Mouse (Mus musculus) heart, embryonic 12.5 days (tissue): Measurements from ENCODE around the gene Casp8. TPM values are rescaled to one million over a fixed set of nuclear protein-coding genes. Genes with fewer than 3 reads are reported as not detected.

Experiments
- ATAC-seq: fragments of 200-750 bp; cut with Nextera tagmentation; 2 replicates; pipeline ENCODE4 v1.8.0; 2017; ENCODE audit warnings: moderate TSS enrichment, moderate library complexity; ENCODE audit not compliant: insufficient number of reproducible peaks, low FRiP score
- H3K27ac ChIP-seq: fragments of 300-500 bp; sonication (generic); 2 replicates; pipeline ENCODE4 v1.5.1; 2016; ENCODE audit warnings: mild to moderate bottlenecking, moderate library complexity; ENCODE audit not compliant: poor library complexity, severe bottlenecking
- H3K27me3 ChIP-seq: fragments of 300-500 bp; sonication (generic); replicated peaks from 2 replicates; pipeline ENCODE4 v1.6.1; 2016; ENCODE audit warnings: mild to moderate bottlenecking, moderate library complexity
- H3K36me3 ChIP-seq: fragments of 300-500 bp; sonication (generic); 2 replicates; pipeline ENCODE4 v1.6.1; 2016; ENCODE audit warnings: mild to moderate bottlenecking, moderate library complexity
- H3K4me1 ChIP-seq: fragments of 300-500 bp; sonication (generic); replicated peaks from 2 replicates; pipeline ENCODE4 v1.6.1; 2016; ENCODE audit warnings: mild to moderate bottlenecking
- H3K4me2 ChIP-seq: fragments of 300-500 bp; sonication (generic); 2 replicates; pipeline ENCODE4 v1.6.1; 2016; ENCODE audit warnings: mild to moderate bottlenecking, moderate library complexity
- H3K4me3 ChIP-seq: fragments of 300-500 bp; sonication (generic); 2 replicates; pipeline ENCODE4 v1.5.1; 2016; ENCODE audit warnings: mild to moderate bottlenecking
- H3K9ac ChIP-seq: fragments of 300-500 bp; sonication (generic); 2 replicates; pipeline ENCODE4 v1.6.1; 2016; ENCODE audit warnings: mild to moderate bottlenecking, moderate library complexity
- H3K9me3 ChIP-seq: fragments of 300-500 bp; sonication (generic); replicated peaks from 2 replicates; pipeline ENCODE4 v1.6.1; 2016; ENCODE audit warnings: mild to moderate bottlenecking, moderate library complexity
- WGBS: fragments of 180-500 bp; shearing (Covaris S2); methylation state at CpG from one replicate; pipeline ENCODE4 v1.1.7; 2016; 5-methylcytosine and 5-hydroxymethylcytosine counted together
- polyA plus RNA-seq: library from polyadenylated mRNA; unstranded; fragments of >200 nt; fragmentation: Nextera tagmentation; extraction: Ambion mirVana; gene quantifications from 2 replicates; pipeline ENCODE4 v1.2.1, GENCODE M21; 2016

Gene Casp8
- polyA plus RNA-seq, 1 experiment from 2014 or later, result 20.3 TPM

DNA sequence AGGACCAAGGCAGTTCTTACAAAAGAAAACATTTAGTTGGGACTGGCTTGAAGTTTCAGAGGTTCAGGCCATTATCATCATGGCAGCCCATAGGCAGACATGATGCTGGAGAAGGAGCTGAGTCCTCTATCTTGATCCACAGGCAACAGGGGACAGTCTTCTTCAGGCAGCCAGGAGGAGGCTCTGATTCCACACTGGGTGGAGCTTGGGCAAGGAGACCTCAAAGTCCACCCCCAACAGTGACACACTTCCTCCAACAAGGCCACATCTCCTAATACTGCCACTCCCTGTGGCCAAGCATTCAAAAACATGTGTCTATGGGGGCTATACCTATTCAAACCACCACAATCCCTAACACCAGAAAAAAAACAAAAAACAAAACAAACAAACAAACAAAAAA lies 21.9 kb upstream of the Casp8 start:
- H3K4me2 ChIP-seq, result no peak overlapping the region
- no peaks in the 10 kb centered on the region for H3K36me3 ChIP-seq
- ATAC-seq, result no peak
- H3K27me3 ChIP-seq, result no peaks in the 10 kb centered on the region
- H3K4me3 ChIP-seq, result no peak overlapping the region
- H3K9me3 ChIP-seq, result 0 out of 2 replicates have a peak, but pooled peaks cover 3% of the 10 kb centered on the region
- H3K4me1 ChIP-seq, result no peaks in the 10 kb centered on the region
- no peak overlapping the region for H3K9ac ChIP-seq
- H3K27ac ChIP-seq, result no peak overlapping the region

DNA sequence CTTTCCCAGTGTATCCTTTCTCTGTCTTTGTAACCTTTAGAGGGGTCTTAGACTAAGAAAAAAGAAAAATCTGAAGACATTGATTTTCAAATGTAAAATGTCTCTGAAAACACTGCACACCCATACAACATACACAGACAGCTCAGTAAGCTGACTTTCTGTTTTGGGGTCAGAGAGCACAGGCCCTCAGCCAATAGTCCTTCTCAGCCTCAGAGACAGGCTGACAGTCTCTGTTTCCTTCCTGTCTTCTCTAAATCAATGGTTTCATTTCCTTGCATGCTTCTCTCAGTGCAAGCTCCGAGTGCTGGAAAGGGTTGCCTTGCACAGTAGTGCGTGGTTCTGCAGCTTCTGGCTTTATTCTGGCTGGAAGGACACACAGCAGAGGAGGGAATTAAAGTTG lies 21.3 kb upstream of the Casp8 start:
- 63% methylated on average over 2 of the region's 2 CpGs for WGBS
- no peaks in the 10 kb centered on the region for H3K36me3 ChIP-seq

DNA sequence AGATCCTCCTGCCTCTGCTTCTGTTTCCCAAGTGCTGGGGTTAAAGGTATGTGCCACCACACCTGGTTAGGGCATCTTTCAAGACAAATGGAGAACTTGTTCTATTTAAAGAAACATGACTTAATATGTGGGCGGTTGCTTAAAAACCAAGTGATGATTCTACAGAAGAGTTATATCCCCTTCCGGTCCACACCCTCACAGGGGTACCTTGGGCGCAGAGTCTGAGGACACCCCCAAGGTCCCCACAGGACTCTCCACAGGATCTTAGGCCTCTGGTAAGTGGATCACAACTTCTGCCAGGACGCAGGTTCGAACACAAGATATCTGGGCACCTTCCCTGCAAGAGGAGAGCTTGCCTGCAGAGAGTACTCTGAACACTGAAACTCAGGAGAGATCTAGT lies 19.8 kb upstream of the Casp8 start:
- H3K27ac ChIP-seq, result no peak overlapping the region
- no peaks in the 10 kb centered on the region for H3K36me3 ChIP-seq
- H3K4me1 ChIP-seq, result no peaks in the 10 kb centered on the region
- H3K9me3 ChIP-seq, result 0 out of 2 replicates have a peak, but pooled peaks cover 3% of the 10 kb centered on the region
- no peak overlapping the region for H3K4me3 ChIP-seq
- no peak overlapping the region for H3K9ac ChIP-seq
- no peaks in the 10 kb centered on the region for H3K27me3 ChIP-seq
- 91% methylated on average over 5 of the region's 5 CpGs for WGBS
- no peak for ATAC-seq
- no peak overlapping the region for H3K4me2 ChIP-seq

More for the DNA sequence above, 21.3 kb upstream of the Casp8 start:
- Histone ChIP-seq H3K9ac (no peak overlapping the region), H3K4me1 (no peaks in the 10 kb centered on the region), H3K27ac (no peak overlapping the region), H3K4me3 (no peak overlapping the region), H3K4me2 (no peak overlapping the region), H3K27me3 (no peaks in the 10 kb centered on the region), H3K9me3 (0 out of 2 replicates have a peak, but pooled peaks cover 3% of the 10 kb centered on the region)
- no peak for ATAC-seq

DNA sequence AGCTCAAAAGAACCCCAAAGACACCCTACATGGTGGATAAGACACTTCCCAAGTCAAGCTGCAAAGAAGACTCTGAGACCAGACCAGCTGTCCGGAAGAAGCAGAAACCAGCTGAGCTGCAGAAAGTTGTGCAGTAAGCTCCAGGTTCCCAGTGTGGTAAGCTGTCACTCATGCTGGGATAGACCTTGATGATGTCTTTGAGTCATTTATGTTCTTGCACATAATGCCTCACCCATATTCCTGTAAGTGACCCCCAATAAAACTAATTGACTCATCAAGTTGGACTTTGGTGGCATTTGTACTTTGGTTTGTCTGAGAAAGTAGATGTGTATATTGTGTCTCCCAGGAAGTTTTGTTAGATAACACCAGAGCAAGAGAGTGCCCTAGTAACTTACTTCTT lies 17.6 kb upstream of the Casp8 start:
- Histone ChIP-seq H3K36me3 (no peaks in the 10 kb centered on the region), H3K4me3 (no peak overlapping the region), H3K27me3 (no peaks in the 10 kb centered on the region), H3K27ac (no peak overlapping the region), H3K4me1 (no peaks in the 10 kb centered on the region), H3K9me3 (0 out of 2 replicates have a peak, but pooled peaks cover 3% of the 10 kb centered on the region), H3K4me2 (no peak overlapping the region), H3K9ac (no peak overlapping the region)
- WGBS, result 90% methylated on average over 1 of the region's 1 CpGs
- ATAC-seq, result no peak

DNA sequence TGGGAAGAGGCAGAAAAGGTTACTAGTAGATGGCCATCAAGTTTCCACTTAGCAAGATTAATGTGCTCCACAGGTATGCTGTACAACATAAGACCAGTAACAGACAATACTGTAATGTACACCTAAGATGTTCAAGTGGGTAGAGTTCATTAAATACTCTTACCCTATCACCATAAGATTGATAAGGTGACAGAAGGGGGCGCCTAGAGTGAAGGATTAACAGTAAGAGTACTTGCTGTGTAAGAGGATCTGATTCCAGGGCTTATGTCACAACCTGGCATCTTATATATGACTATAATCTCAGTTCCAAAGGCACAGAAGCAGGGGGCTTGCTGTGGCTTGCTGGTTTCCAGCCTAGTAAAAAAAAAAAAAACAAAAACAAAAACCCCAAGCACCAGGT lies 16.9 kb upstream of the Casp8 start:
- H3K27ac ChIP-seq, result no peak overlapping the region
- ATAC-seq, result no peak
- no peak overlapping the region for H3K4me3 ChIP-seq
- WGBS, result 25% methylated on average over 1 of the region's 1 CpGs
- H3K4me1 ChIP-seq, result no peaks in the 10 kb centered on the region
- no peak overlapping the region for H3K4me2 ChIP-seq
- no peaks in the 10 kb centered on the region for H3K36me3 ChIP-seq
- H3K9ac ChIP-seq, result no peak overlapping the region
- no peaks in the 10 kb centered on the region for H3K27me3 ChIP-seq
- 0 out of 2 replicates have a peak, but pooled peaks cover 3% of the 10 kb centered on the region for H3K9me3 ChIP-seq

DNA sequence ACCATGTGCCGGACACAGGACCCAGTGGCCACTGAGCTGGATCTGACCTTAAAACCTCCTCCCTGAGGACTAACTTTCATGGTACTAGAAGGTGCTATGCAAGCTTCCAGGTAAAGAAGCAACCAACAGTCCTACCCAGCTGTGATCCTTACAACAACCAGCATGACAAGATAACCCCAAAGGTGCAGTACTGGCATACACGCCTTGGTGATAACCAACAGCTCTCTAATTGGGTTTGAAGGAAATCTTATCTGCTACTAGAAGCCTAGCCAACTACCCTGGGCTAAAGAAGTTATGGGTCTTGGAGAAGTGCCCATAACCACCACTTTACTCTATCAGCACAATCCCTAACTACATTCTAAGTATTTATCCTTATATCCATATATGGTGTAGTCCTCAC lies 8.9 kb upstream of the Casp8 start:
- no peak overlapping the region for H3K4me3 ChIP-seq
- 82% methylated on average over 2 of the region's 2 CpGs for WGBS
- no peak overlapping the region for H3K9ac ChIP-seq
- no peaks in the 10 kb centered on the region for H3K27me3 ChIP-seq
- ATAC-seq, result no peak
- no peaks in the 10 kb centered on the region for H3K9me3 ChIP-seq
- H3K4me2 ChIP-seq, result no peak overlapping the region
- H3K27ac ChIP-seq, result no peak overlapping the region
- no peaks in the 10 kb centered on the region for H3K36me3 ChIP-seq
- H3K4me1 ChIP-seq, result no peaks in the 10 kb centered on the region

DNA sequence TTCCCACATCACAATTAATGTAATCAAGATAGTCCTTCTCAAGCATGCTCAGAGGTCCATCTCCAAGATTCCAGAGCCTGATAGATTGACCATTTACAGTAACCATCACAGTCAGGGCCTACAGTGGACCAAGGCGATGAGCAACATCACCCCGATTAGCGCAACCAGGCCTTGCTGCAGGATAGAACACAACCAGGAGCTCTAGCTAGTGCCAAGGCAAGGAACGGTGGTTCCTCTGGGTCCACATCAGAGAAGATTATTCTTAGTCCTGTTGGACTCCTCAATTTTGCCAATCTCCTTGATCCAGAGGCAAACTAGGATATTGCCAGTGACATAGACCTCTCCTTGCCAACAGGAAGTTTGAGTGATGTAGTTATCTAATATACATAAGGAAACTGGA lies 6.8 kb upstream of the Casp8 start:
- WGBS, result 90% methylated on average over 4 of the region's 4 CpGs
- Histone ChIP-seq H3K9me3 (no peaks in the 10 kb centered on the region), H3K9ac (no peak overlapping the region), H3K36me3 (no peaks in the 10 kb centered on the region), H3K4me2 (no peak overlapping the region), H3K4me1 (no peaks in the 10 kb centered on the region), H3K27me3 (no peaks in the 10 kb centered on the region), H3K4me3 (no peak overlapping the region), H3K27ac (no peak overlapping the region)
- no peak for ATAC-seq

DNA sequence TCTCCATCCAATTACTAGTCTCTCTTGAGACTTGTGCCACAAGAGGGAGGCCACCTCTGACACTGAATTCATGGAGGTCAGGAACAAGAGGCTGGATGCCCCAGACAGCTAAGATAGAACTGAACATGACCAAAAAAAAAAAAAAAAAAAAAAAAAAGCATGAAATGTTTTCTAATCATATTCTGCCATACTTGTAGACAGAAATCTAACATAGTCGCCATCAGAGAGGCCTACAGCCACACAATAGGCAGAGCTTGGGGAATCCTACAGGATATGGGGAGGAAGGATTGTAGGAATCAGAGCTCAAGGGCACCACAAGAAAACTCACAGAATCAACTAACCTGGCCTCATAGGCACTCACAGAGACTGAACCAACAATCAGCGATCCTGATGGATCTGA lies 469 bp upstream of the Casp8 start:
- Histone ChIP-seq H3K4me3 (peak overlapping the region; percentile 79; the same call in 1 of the 2 replicates), H3K9ac (peak overlapping the region; percentile 85; the same call in 1 of the 2 replicates), H3K27ac (no peak overlapping the region), H3K4me1 (no peaks in the 10 kb centered on the region; the same call in 1 of the 2 replicates), H3K9me3 (peaks cover 4% of the 10 kb centered on the region; the same call in 1 of the 2 replicates), H3K27me3 (no peaks in the 10 kb centered on the region), H3K36me3 (peaks cover 8% of the 10 kb centered on the region), H3K4me2 (peak overlapping the region; percentile 88)
- no peak for ATAC-seq
- WGBS, result 45% methylated on average over 2 of the region's 2 CpGs

DNA sequence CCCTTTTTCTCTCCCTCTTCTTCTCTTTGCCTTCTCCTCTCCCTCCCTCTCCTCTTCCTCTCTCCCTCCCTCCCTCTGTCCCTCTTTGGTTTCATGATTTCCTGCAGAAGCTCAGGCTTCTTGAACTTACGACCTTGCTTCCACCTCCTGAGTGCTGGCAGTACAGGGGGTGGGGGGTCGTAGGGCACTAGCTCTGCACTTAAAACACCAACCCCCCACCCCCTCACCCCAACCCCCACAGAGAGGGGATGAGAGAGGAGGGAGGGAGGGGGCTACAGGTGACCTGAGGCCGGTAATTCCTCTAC lies 837 bp downstream of the Casp8 start:
- no peaks in the 10 kb centered on the region for H3K27me3 ChIP-seq
- 2% methylated on average over 3 of the region's 3 CpGs for WGBS
- ATAC-seq, result no peak
- peak overlapping the region; percentile 85 for H3K9ac ChIP-seq
- H3K4me2 ChIP-seq, result peak overlapping the region; percentile 88
- H3K9me3 ChIP-seq, result peaks cover 4% of the 10 kb centered on the region; the same call in 1 of the 2 replicates
- no peak overlapping the region for H3K27ac ChIP-seq
- no peaks in the 10 kb centered on the region; the same call in 1 of the 2 replicates for H3K4me1 ChIP-seq
- H3K36me3 ChIP-seq, result peaks cover 8% of the 10 kb centered on the region
- peak overlapping the region; percentile 79 for H3K4me3 ChIP-seq

DNA sequence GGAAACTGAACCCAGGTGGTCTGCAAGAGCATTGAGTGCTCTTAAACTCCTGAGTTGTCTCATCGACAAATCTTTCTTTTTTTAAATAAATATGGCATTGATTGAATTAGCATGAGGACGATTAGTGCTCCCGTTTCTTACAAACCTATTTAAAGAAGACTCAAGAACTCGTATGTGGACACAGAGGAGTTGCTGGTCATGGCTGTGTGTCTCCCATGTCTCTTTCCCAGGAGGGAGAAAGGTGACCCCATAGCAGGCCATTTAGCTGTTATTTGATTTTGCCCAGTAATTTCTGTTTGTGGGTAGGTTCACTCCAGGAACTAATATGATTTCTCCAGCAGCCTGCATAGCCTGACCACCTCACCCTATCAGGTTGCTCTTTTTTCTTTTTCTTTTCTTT lies 1.7 kb downstream of the Casp8 start:
- WGBS, result 79% methylated on average over 4 of the region's 4 CpGs
- H3K4me3 ChIP-seq, result no peak overlapping the region
- H3K9me3 ChIP-seq, result peaks cover 4% of the 10 kb centered on the region; the same call in 1 of the 2 replicates
- H3K27ac ChIP-seq, result no peak overlapping the region
- no peaks in the 10 kb centered on the region for H3K27me3 ChIP-seq
- no peak for ATAC-seq
- peaks cover 8% of the 10 kb centered on the region for H3K36me3 ChIP-seq
- H3K4me1 ChIP-seq, result no peaks in the 10 kb centered on the region; the same call in 1 of the 2 replicates
- 0 out of 2 replicates have a peak overlapping the region, but pooled peaks have one; percentile 24 for H3K4me2 ChIP-seq
- no peak overlapping the region for H3K9ac ChIP-seq

DNA sequence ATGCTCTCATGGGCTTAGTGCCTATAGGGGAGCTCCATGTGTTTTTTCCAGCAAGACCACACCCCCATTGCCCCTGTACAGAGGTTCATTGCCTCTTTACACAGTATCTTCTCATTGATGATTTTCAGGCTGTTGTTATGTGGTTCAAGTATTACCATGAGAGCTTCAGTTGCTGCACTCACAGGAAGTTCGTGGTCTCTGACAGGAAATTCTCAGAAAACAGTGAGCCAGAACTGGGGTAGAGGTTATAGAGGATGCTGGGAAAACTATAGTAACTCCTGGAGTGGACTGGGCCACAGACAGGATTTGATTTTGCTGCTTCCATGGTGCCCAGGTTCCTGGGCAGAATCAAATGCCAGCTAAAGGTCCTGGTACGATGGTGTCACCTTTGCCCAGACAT lies 2.2 kb downstream of the Casp8 start:
- ATAC-seq, result no peak
- WGBS, result 68% methylated on average over 2 of the region's 2 CpGs
- no peak overlapping the region for H3K27ac ChIP-seq
- H3K27me3 ChIP-seq, result no peaks in the 10 kb centered on the region
- H3K36me3 ChIP-seq, result peaks cover 8% of the 10 kb centered on the region
- H3K4me1 ChIP-seq, result no peaks in the 10 kb centered on the region; the same call in 1 of the 2 replicates
- no peak overlapping the region for H3K4me3 ChIP-seq
- H3K9me3 ChIP-seq, result peaks cover 4% of the 10 kb centered on the region; the same call in 1 of the 2 replicates
- H3K9ac ChIP-seq, result no peak overlapping the region
- H3K4me2 ChIP-seq, result no peak overlapping the region

DNA sequence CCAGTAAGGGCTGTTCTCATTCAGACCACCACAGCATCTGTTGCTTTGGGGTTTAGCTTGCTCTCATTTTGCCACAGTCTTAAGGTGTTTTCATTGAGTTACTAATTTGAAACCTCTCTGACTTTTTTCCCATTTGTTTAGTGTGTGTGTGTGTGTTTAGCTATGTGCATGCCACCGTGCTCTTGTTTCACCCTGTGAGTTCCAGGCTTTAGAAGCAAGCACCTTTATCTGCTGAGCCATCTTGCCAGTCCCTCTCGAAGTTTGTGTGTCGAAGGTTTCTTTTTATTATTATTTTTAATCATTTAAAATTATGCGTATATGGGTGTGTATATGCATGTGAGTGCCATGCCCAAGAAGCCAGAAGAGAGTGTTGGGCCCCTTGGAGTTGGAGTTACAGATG lies 3.7 kb downstream of the Casp8 start:
- peaks cover 8% of the 10 kb centered on the region for H3K36me3 ChIP-seq
- no peaks in the 10 kb centered on the region; the same call in 1 of the 2 replicates for H3K4me1 ChIP-seq
- no peak for ATAC-seq
- no peak overlapping the region for H3K9ac ChIP-seq
- H3K4me2 ChIP-seq, result no peak overlapping the region
- no peak overlapping the region for H3K27ac ChIP-seq
- WGBS, result 90% methylated on average over 4 of the region's 4 CpGs
- H3K9me3 ChIP-seq, result peaks cover 4% of the 10 kb centered on the region; the same call in 1 of the 2 replicates
- H3K4me3 ChIP-seq, result no peak overlapping the region
- no peaks in the 10 kb centered on the region for H3K27me3 ChIP-seq
